Mouse (Mus musculus) urinary bladder, postnatal 25 days (tissue): ENCODE measurements around the gene Lipc.

Experiments
- DNase-seq: peaks from one replicate; pipeline ENCODE4 v3.0.0; 2022; ENCODE audit warnings: low spot score

The Lipc gene

DNA sequence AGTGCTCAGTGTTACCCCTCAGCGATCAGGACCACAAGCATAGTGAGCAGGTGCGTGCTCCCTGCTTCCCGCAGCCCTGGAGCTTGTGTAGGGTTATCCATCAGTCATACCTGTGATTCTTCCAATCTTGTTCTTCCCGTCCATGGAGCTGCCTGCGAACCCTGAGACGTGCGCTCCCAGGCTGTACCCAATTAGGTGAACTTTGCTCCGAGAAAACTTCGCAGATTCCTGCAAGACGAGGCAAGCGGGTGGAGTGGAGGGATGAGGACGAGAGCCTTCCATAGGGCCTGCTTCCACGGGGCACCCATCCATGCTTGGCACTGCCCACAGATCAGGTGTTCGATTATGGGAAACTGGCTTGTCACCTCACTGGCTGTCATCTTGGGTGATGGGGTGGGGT is 133.3 kb downstream of the Lipc start:
- no peak for DNase-seq

DNA sequence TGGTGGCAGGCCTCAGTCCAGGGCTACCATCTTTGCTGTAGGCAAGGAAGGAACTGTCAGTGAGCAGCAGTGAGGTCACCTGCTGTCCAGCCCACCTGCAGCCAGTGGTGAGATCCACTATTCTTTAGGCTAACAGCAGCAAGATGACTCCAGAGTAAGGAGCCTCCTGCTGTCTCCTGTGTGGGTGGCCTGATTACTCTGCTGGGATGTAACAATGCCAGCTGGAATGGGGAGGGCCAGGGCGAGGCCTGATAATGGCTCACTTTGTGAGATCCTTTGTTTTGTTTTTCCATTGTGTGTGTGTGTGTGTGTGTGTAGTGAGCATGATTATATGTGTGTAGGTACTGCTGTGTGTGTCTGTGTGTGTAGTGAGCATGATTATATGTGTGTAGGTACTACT is 134.6 kb downstream of the Lipc start:
- no peak for DNase-seq

DNA sequence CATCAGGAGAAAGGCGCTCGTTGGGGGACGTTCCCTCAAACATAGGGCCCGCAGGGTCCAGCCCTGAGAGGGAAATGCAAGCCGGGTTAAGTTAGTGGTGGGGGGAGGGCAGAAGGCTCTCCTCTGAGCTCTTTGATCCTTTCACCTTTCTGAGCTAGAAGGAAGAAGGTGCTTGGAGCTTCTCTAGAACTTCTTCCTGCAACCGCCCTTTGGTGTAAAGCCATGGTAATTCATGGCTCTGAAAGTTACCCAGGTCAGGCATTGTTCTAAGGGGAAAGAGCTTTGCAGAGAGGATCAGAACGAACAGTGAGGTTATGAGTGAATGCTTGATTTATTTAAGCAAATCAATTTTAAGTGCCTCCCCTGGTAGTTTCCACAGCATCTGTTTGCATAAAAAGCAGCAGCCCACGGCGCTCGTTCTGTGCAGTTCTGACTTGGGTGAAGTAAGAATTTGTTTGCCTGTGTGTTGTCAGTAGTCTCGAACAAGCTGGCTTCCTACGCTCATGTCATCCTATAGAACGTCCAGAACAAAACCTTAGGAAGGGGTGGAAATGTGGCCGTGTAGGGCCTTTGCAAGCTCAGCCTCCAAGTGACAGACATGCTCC is 135.2 kb downstream of the Lipc start:
- no peak for DNase-seq

DNA sequence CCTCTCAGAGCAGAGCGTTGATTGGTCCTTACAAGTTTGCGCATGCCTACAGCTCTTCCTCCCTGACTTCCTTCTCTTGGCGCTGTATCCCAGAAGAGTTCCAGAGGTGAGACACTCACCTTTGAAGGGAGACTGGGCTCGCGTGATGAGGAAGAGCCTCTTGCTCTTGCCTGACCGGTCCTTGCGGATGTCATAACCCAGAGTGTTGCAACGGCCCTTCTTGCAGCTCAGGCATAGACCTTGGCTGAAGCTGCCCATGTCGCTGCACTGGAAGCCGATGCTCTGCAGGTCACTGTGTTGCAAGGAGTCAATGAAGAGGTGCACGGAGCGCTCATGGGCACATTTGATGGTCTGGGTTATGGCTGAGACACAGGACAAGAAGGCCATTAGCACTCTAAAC is 139.5 kb downstream of the Lipc start:
- no peak for DNase-seq

DNA sequence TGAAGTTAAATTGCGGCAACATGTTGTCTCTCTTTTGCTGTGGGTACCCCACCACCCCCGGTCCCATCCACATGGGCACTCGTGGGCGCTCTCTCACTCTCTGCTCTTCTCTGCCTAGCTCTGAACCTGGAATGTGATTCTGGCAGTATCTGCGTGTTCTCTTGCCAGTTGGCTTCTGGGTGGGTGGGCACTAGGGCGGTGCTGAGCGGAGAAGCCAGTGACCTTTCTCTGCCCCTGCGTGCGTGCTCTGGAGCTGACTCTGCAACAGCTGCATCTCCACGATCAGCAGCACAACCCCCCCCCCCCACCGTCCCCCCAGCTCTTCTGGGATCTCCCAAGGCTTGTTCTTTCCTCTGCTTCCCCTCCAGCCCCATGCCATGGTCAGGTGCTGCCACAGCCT is 144.3 kb downstream of the Lipc start:
- DNase-seq, result no peak

DNA sequence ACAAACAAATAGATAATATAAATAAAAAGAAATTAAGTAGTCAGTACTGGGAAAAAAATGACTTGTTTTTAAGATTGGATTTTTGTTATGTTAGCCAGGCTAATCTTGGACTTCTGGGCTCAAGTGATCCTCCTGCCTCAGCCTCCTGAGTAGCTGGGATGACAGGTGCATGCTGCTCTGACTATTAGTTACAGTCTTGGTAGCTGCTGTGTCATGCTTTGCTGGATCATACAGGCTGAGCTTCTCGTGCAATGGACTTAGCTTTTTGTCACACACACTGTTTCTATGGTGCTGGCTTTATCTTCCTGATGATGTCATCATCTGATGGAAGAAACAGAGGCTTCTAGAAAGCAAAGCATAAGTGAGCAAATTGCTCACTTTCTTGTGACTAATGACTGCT is 146.0 kb downstream of the Lipc start:
- no peak for DNase-seq

DNA sequence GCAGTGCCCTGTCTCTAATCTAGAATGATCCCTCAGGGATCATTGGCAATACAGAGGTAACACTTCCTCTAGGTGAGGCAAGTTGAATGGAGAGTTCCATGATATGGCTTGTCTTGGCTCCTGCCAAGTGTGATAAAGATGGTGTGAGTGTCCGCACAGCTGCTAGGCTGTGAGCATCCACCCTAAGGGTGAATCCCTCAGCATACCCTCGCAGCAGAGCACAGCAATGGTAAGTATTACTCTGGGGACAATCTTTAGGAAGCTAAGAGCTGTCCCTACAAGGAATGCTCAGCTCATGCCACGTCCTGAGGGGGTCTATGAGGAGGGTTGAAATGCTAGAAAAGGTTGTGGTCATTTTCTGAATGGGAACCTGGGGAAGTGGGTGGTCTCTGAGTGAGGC is 149.2 kb downstream of the Lipc start:
- no peak for DNase-seq

DNA sequence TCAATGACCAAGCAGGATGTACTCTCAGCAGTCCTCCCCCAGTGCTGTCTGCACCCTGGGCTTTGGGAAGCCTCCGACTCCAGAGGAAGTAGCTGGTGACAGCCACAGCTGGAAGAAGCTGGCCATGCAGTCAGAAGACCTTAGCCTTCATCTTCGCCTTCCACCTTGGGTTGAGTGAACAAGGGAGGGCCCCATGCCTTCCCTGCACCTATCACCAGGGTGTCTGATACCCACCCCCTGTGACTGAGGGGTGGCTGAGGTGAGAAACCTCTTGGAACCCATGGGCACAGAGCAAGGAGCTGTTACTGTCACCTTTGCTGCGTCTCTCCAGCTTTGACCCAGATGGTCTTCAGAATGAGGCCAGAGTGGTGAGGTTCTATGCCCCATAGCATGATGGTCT is 150.3 kb downstream of the Lipc start:
- DNase-seq, result no peak

DNA sequence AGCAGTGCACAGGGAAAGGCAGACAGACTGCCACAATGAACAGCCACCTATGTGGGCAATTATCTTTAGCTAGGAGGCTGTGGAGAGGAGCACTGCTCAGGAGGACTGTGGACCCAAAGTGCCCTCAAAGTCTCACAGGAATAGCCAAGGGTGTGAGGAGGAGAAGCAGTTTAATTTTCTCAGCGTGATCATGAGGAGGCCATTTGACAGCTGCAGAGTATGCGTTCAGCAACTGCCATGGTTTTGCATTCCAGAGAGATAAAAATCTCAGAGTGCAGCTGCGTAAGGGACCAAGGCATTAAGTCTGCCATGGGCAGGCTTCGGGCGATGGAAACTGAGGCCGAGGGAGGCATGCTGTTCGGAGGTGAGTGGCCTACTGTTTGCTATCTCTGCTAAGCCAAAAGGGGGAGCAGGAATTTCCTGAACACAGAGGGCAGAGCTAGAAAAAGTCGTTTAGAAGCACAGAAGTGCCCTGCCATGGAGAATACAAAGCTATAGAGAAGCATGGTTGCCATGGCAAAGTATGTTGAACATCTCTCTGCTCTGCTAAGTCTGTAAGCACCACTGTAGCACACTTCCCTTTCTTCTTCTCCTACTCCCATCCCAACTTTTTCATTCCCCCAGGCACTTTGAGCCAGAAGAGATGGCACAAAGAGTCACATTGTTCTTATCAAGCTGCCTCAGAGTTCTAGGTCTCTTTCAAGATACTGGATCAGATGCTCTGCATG is 151.3 kb downstream of the Lipc start:
- no peak for DNase-seq

DNA sequence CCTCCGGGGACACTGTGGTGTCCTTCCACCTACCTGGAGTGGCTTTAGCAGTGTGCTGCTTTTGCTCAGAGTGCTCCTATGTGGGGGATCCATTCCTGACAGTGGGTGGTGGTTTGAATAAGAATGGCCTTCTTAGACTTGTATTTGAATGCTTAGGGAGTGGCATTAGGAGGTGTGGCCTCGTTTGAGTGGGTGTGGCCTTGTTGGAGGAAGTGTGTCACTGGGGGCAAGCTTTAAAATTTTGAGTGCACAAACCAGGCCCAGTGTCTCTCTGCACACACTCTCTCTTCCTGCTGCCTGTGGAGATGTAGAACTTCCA is 156.6 kb downstream of the Lipc start:
- no peak for DNase-seq

DNA sequence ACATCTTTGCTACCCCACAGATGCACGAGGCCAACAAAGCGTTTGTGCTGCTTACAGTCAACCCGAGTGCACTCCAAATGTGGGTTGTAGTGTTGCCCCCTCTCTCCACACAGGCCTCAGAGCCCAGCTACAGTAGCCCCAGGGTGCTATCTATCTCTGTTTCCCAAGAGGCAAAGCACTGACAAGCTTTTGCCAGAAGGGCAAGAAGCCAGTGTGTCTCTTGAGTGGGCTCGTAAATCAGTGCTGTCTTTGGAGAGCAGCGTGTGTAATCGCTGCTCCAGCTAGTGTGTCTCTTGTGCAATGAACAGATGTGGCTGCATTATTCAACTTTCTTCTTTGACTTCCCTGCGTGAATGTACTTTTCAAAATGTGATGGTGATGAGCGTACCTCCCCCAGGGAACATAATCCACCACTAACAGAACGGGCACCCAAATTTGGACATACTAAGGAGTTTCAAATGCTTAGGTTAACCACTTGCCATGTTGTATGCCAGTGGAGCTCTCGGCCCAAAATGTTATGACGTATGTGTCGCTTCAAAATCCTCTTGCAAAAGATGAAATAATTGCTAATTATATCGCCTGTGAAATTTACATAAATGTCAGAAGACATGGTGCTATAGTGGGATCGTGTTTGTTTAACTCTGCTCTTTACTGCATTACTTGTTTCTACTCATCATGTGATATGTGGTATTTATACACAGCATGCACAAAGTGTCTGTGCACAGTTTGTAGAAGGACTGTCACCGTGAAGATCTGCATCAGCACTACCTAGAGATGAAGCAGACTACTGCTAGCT is 157.2 kb downstream of the Lipc start:
- DNase-seq, result no peak

DNA sequence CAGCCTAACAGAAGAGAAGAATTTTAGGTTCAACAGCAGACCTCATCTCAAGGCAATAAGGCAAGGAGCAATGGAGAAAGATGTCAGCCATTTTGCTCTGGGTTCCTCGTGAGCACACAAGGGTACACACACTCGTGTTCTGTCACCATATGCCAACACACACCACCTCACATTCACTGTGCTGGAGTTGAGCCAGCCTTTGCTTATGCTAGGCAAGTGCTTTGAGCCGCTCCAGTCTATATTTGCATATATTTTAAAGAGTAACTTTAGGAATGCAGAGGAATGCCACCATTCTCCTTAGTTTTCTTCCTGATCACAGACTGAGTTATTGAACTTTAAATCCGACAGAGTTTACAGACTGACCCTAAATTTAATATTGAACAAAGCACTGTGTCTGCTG is 161.4 kb downstream of the Lipc start:
- DNase-seq, result no peak

DNA sequence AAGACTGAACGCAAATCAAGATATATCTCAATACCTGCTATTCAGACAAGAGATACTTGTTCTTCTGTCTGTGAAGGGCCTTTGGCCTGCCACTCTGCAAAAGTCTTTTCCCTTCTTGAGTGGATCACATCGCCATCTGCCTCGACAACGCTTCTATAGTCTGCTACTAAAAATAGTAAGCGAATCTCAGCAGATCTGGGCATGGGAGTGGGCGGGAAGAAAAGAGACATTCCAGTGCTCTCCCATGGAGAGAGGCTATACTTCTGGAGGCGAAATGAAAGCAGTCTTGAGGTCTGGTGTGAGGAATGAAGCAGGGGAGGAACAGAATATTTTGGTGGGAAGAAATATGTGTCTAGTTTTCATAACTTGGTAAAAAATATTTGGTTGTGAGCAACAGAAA is 163.3 kb downstream of the Lipc start:
- DNase-seq, result no peak

DNA sequence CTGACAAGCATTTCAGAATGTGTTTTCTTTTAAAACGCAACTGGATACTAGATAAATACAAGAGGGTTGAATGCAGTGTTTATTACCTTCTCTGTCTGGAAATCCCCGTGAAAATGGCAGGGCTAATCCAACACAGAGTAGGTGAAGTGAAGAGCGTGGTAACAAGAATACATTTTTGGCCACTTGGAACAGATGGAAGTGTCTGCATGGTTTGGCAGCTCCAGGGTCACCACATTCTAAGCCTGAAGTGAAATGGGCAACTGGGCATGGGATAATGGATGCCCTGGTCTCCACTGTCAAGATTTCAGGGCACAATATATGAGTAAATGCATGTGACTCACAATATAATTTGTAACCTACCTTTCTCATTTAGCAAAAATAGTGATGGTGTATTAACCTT is 169.8 kb downstream of the Lipc start:
- no peak for DNase-seq

DNA sequence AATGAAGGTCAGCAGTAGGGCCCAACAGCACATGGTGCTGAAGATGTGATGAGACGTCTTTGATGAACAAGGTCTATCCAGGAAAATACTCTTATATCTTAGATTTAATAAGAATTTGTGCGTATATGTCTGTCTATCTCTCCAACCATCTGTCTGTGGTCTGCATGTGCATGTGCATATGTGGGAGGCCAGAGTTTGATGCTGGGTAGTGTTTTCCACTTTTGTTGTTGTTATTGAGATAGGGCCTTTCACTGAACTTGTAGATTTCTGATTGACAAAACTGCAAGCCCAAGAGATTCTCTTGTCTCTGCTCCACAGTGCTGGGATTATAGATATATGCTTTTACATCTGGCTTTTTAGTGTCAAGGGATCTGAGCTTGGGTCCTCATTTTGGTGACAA is 176.5 kb downstream of the Lipc start:
- DNase-seq, result no peak

DNA sequence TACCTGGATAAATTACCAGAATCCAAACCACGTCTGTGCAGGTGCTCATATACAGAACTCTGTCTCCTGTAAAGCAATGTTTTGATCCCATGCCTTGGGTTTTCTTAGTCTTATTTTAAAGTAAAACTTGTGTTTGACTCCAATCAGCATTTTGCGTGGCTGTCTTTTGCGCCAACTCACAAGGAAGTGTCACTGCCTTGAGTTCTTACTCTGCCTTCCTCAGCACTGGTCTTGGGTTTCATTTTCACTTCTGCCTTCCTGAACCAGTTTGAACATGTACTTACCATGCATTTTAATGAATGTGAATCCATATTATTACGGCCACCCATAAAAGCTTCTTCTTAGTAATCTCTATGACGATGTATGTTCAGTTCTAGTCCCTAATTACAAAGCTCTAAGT is 191.1 kb downstream of the Lipc start:
- no peak for DNase-seq

DNA sequence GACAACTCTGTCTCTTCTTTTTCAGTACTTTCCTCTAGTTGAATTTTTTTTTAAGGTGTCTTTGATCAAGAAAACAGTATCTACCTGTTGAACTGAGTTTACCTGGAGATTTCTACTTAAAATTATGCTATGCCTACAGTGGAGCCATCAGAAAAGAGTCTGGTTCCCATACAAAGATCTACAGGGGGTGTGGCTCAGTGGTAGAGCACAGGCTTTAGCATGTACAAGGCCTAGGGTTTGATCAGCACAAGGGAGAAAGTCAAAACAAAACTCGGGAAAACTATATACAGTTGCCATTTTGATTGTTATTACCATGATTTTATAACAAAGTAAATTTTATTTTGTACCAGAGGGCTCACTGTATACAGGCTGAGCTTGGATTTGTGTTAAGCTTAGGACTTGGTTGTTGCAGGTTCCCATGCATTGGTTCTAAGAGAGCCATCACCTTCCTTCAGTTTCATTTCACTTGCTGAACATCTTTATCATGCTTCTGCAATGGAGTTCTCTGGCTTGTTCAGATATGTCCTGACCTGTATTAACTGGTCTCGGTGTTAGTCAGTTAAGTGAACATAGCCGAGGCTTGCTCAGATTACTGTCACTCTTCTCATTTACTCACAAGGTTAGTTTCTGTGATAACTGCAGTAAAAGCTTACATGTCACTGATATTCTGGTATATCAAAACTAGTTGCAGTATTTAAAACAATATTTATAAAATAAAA is 200.4 kb downstream of the Lipc start:
- DNase-seq, result no peak
